Mouse (Mus musculus) hindbrain, embryonic 13.5 days (tissue): ENCODE data around the gene Rbm10. TPM values are rescaled to one million over a fixed set of nuclear protein-coding genes. Genes with fewer than 3 reads are reported as not detected.
A peak's percentile ranks its signal among the peaks of the same experiment; 100 is the strongest.

Experiments used
- ATAC-seq: fragments of 200-750 bp; cut with Nextera tagmentation; 2 replicates; pipeline ENCODE4 v1.8.0; 2017; ENCODE audit warnings: moderate TSS enrichment; ENCODE audit not compliant: low FRiP score
- H3K27ac ChIP-seq: fragments of 300-500 bp; sonication (generic); 2 replicates; pipeline ENCODE4 v1.5.1; 2015; ENCODE audit warnings: inconsistent platforms, mild to moderate bottlenecking, moderate library complexity
- H3K27me3 ChIP-seq: fragments of 300-500 bp; sonication (generic); 2 replicates; pipeline ENCODE4 v1.6.1; 2015; ENCODE audit warnings: mild to moderate bottlenecking, inconsistent platforms
- H3K36me3 ChIP-seq: fragments of 300-500 bp; sonication (generic); 2 replicates; pipeline ENCODE4 v1.6.1; 2015; ENCODE audit warnings: mild to moderate bottlenecking, inconsistent platforms
- H3K4me1 ChIP-seq: fragments of 300-500 bp; sonication (generic); replicated peaks from 2 replicates; pipeline ENCODE4 v1.6.1; 2015; ENCODE audit warnings: inconsistent platforms
- H3K4me2 ChIP-seq: fragments of 300-500 bp; sonication (generic); 2 replicates; pipeline ENCODE4 v1.6.1; 2015; ENCODE audit warnings: inconsistent platforms, mild to moderate bottlenecking, moderate library complexity
- H3K4me3 ChIP-seq: fragments of 300-500 bp; sonication (generic); 2 replicates; pipeline ENCODE4 v1.5.1; 2015; ENCODE audit warnings: mild to moderate bottlenecking, inconsistent platforms
- H3K9ac ChIP-seq: fragments of 300-500 bp; sonication (generic); 2 replicates; pipeline ENCODE4 v1.6.1; 2015; ENCODE audit warnings: mild to moderate bottlenecking, inconsistent platforms
- H3K9me3 ChIP-seq: fragments of 300-500 bp; sonication (generic); 2 replicates; pipeline ENCODE4 v1.6.1; 2016; ENCODE audit warnings: inconsistent platforms
- WGBS: fragments of 180-500 bp; shearing (Covaris S2); methylation state at CpG from one replicate; pipeline ENCODE4 v1.1.7; 2015; 5-methylcytosine and 5-hydroxymethylcytosine counted together
- polyA plus RNA-seq: library from polyadenylated mRNA; unstranded; fragments of >200 nt; fragmentation: Nextera tagmentation; extraction: Ambion mirVana; gene quantifications from 2 replicates; pipeline ENCODE4 v1.2.1, GENCODE M21; 2015

Gene Rbm10
- 63.5 and 63.9 TPM in 2 replicates for polyA plus RNA-seq

DNA sequence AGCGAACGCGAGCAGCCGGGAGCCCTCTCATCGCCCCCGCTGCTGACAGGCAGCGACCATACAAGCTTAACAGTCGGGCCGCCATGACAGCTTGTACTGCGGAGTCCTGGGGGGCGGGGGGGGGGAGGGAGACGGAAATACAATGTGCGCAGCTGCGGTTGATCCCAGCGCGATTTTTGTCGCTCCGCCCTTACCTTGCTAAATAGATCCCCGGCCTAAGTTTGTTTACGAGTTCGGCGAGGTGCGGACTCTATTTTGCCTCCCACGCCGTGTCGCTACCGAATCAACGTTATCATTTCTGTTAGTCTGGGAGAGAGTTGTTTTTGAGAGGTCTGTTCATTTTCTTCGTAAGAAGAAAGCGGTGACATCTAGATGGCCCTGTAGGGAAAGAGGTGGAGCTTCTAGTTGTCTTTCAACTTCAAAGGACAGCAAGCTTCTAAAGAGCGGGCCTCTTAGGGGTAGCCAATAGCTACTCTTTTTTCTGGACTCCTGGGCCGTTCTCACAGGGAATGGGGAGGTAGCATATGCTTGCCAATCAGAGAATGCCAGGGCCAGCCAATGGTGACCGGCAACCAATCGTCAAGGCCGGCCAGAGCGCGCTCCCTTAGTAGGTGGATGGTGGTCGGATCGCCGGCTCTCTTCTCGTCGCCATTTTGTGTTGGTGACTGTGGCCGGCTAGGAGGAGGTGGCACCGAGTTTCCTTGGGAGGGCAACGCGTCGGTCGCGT is at the start of gene Rbm10, which contains the start of gene Ndufb11:
TSS of gene Rbm10 (plus strand) at position 328 of the 727 bp plus-strand sequence.
TSS of gene Ndufb11 (minus strand) at position 444 of the 727 bp plus-strand sequence.
- Histone ChIP-seq H3K27ac (peak within 1 kb of the TSS; percentile 91), H3K9ac (peak within 1 kb of the TSS; percentile 74), H3K4me2 (peak within 1 kb of the TSS; percentile 65), H3K4me1 (peaks cover 25% of the 10 kb centered on the region), H3K36me3 (peaks cover 3% of the 10 kb centered on the region; the same call in 1 of the 2 replicates), H3K9me3 (no peaks in the 10 kb centered on the region), H3K4me3 (peak within 1 kb of the TSS; percentile 53), H3K27me3 (no peaks in the 10 kb centered on the region)
- peak; percentile 98 for ATAC-seq
- WGBS, result 17% methylated on average over 46 of the region's 49 CpGs

DNA sequence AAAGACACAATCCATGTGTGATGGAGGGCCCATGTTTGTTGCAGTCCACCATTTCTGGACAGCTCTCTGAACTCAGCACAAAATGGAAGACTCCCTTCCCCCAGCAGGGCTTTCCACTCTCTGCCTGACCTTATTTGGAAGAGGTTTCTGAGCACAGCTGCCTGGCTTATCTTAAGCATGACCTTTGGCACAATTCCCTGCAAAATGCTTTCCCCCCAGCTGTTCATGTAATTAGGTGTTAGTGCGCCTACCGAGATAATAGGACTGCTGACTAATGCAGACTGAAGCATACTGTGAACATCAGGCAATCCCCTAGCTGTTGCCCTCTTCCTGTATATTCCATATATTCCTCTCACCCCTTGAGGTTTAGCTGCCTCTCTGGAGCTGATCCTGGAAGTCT is 46.3 kb upstream of the Rbm10 start:
- no peaks in the 10 kb centered on the region for H3K9me3 ChIP-seq
- no peak overlapping the region for H3K4me2 ChIP-seq
- 63% methylated on average over 2 of the region's 2 CpGs for WGBS
- H3K36me3 ChIP-seq, result no peaks in the 10 kb centered on the region
- H3K4me1 ChIP-seq, result no peaks in the 10 kb centered on the region
- H3K27ac ChIP-seq, result no peak overlapping the region
- ATAC-seq, result no peak
- H3K9ac ChIP-seq, result no peak overlapping the region
- no peak overlapping the region for H3K4me3 ChIP-seq
- H3K27me3 ChIP-seq, result no peaks in the 10 kb centered on the region

DNA sequence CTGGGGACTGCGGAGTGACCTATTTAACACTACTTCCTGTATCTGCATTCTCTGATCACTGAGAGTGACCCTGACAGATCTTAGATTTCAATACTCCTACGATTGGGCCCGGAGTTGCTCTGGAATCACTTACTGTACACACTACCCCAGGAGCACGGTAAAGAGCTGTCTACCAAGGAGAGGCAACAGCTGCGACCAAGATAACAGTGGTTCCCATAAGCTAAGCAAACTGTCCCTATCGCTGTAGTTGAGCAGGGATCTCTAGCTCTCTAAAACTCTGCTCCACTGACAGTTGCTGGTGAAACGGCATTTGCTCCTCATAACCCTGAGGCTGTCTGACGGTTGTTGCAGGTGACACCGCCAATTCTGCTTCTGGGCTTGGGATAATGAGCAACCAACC is 44.6 kb upstream of the Rbm10 start:
- H3K4me3 ChIP-seq, result no peak overlapping the region
- WGBS, result 80% methylated on average over 9 of the region's 9 CpGs
- H3K4me2 ChIP-seq, result no peak overlapping the region
- H3K27ac ChIP-seq, result no peak overlapping the region
- ATAC-seq, result no peak
- no peaks in the 10 kb centered on the region for H3K9me3 ChIP-seq
- no peaks in the 10 kb centered on the region for H3K36me3 ChIP-seq
- no peaks in the 10 kb centered on the region for H3K27me3 ChIP-seq
- H3K4me1 ChIP-seq, result no peaks in the 10 kb centered on the region
- H3K9ac ChIP-seq, result no peak overlapping the region

DNA sequence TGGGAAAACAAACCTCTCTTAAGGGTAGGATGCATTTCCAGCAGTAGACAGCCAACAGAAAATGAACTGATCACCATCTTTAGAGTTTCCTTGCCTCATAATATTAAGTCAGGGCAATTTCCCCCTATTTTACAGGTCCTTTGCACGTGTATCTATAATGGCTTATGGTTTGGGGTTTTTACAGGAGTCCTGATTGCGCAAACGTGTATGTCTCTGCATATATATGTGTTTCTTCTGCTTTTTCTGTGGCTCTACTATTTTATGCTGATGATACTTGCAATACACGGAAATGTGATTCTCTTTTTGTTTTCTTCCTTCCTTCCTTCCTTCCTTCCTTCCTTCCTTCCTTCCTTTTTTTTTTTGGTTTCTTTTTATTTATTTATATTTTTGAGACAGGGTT is 43.4 kb upstream of the Rbm10 start:
- Histone ChIP-seq H3K4me1 (no peaks in the 10 kb centered on the region), H3K9ac (no peak overlapping the region), H3K4me3 (no peak overlapping the region), H3K9me3 (no peaks in the 10 kb centered on the region), H3K27ac (no peak overlapping the region), H3K27me3 (no peaks in the 10 kb centered on the region), H3K4me2 (no peak overlapping the region), H3K36me3 (no peaks in the 10 kb centered on the region)
- WGBS, result 88% methylated on average over 4 of the region's 4 CpGs
- no peak for ATAC-seq

DNA sequence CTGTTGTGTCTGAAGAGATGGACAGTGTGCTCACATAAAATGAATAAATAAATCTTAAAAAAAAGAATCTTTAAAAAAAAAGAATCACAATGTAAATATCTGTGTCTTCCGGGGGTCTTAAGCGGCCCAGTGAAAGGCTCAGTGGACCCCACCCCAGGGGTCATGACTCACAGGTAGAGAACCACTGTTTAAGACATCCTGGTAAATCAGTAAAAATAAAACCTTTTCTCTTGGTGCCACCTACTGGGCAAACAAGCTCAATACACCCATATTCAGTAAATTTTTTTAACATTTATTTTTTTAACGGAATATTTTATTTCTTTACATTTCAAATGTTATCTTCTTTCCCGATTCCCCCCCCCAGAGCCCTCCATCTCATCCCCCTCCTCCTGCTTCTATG is 29.3 kb upstream of the Rbm10 start:
- Histone ChIP-seq H3K4me3 (no peak overlapping the region), H3K4me1 (no peaks in the 10 kb centered on the region), H3K9ac (no peak overlapping the region), H3K27me3 (no peaks in the 10 kb centered on the region), H3K9me3 (no peaks in the 10 kb centered on the region), H3K36me3 (no peaks in the 10 kb centered on the region), H3K27ac (no peak overlapping the region), H3K4me2 (no peak overlapping the region)
- ATAC-seq, result no peak
- 30% methylated on average over 4 of the region's 4 CpGs for WGBS

DNA sequence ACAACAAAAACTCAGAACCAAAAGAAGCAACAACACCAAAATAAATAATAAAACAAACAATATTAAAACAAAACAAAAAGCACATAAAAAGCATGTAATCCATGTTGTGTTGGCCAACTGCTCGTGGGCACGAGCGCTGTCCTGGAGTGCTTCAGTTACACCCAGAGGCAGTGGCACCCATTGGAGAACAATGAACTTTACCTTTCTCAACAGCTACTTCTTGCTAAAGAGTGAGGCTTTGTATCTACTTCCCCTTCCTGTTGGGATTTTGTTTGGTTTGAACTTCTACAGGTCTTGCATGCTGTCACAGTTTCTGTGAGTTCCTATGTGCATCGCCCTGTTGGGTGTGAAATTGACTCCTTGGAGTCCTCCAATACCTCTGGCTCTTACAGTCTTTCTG is 8.8 kb upstream of the Rbm10 start:
- H3K36me3 ChIP-seq, result no peaks in the 10 kb centered on the region
- H3K4me1 ChIP-seq, result no peaks in the 10 kb centered on the region
- no peak overlapping the region for H3K9ac ChIP-seq
- no peaks in the 10 kb centered on the region for H3K27me3 ChIP-seq
- H3K4me3 ChIP-seq, result no peak overlapping the region
- no peak overlapping the region for H3K4me2 ChIP-seq
- H3K9me3 ChIP-seq, result no peaks in the 10 kb centered on the region
- WGBS, result 84% methylated on average over 4 of the region's 4 CpGs
- ATAC-seq, result no peak
- no peak overlapping the region for H3K27ac ChIP-seq

DNA sequence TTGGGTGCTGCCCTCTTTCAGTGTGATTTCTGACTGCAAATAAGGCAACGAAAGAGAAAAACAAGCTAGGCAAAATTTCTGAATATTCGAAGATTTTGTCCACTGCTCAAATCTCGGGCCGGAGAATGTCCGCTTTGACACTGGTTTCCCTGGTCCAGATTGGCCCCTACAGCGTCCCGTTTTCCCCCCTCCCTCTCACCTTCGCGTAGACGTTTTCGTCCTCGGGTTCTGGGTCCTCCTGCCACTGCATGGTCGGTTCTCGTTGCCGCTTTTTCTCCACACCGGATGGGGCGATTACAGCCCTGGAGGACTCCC is 485 bp upstream of the Rbm10 start:
- WGBS, result 18% methylated on average over 17 of the region's 17 CpGs
- ATAC-seq, result no peak; the same call in 1 of the 2 replicates
- peak overlapping the region; percentile 71 for H3K9ac ChIP-seq
- H3K4me3 ChIP-seq, result peak overlapping the region; percentile 53
- no peaks in the 10 kb centered on the region for H3K9me3 ChIP-seq
- peaks cover 25% of the 10 kb centered on the region for H3K4me1 ChIP-seq
- peak overlapping the region; percentile 91 for H3K27ac ChIP-seq
- H3K27me3 ChIP-seq, result no peaks in the 10 kb centered on the region
- peaks cover 3% of the 10 kb centered on the region; the same call in 1 of the 2 replicates for H3K36me3 ChIP-seq
- H3K4me2 ChIP-seq, result peak overlapping the region; percentile 54

DNA sequence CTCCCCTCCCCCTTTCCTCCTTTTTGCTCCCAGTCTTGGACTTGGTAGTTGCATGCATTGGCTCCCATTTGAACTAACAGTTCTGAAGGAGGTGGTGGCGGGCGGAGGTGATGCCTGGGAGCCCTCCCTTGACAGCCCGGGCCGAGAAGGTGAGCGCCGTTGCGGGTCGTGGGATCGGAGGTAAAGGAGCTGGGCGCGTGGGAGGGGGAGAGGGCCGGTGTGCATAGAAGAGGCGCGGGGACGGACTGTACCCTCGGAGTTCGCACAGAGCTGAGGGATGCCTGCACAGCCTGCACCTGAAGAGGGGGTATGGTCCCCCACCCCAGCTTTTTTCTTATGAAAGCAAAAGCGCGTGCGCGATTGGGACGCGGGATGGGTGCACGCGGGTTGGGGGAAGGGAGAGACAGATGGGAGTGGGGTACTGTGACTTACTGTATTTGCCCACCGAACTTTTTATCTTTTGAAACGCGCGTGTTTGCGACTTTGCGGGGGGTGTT is 648 bp downstream of the Rbm10 start:
- peak overlapping the region; percentile 74 for H3K9ac ChIP-seq
- H3K4me3 ChIP-seq, result peak overlapping the region; percentile 53
- peaks cover 9% of the 10 kb centered on the region for H3K36me3 ChIP-seq
- H3K9me3 ChIP-seq, result no peaks in the 10 kb centered on the region
- peak overlapping the region; percentile 91 for H3K27ac ChIP-seq
- ATAC-seq, result peak; percentile 74
- WGBS, result 17% methylated on average over 31 of the region's 31 CpGs
- no peaks in the 10 kb centered on the region for H3K27me3 ChIP-seq
- peaks cover 25% of the 10 kb centered on the region for H3K4me1 ChIP-seq
- H3K4me2 ChIP-seq, result peak overlapping the region; percentile 65

DNA sequence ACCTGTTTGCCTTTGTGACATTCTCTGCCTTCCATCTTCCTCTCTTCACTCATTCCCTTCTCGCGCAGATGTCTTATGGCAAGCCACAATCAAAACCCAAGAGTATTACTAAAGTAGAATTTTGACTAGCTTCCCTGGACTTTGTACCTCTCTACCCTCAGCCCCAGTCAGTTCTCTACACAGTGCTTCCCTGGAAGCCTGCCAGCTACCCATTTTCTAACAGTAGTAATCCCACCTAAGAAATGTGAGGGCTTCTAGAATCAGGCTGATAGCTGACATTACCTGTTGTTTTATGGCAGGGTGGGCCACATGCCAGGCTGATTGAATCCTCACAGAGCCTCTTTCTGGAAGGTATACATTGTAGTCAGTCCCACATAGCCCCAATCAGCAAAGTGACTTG is 20.8 kb downstream of the Rbm10 start:
- peaks cover 71% of the 10 kb centered on the region for H3K36me3 ChIP-seq
- WGBS, result 96% methylated on average over 2 of the region's 2 CpGs
- ATAC-seq, result no peak

DNA sequence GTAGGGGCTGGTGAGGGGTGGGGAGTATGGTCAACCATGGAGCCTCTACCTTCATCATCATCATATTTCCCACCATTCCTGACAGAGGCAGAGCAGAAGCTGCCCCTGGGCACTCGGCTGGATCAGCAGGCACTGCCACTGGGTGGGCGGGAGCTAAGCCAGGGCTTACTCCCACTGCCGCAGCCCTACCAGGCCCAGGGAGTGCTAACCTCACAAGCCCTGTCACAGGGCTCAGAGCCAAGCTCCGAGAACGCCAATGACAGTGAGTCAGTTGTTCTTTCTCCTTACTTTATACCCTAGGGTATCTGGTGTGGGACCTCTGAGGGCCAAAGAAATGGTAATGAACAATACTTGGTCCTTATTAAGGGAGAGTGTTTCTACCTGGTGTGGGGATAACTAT is 27.5 kb downstream of the Rbm10 start:
- no peak overlapping the region for H3K4me2 ChIP-seq
- no peak overlapping the region for H3K4me3 ChIP-seq
- 81% methylated on average over 5 of the region's 5 CpGs for WGBS
- no peaks in the 10 kb centered on the region for H3K9me3 ChIP-seq
- no peak overlapping the region for H3K9ac ChIP-seq
- peaks cover 87% of the 10 kb centered on the region for H3K36me3 ChIP-seq
- ATAC-seq, result no peak
- H3K27me3 ChIP-seq, result no peaks in the 10 kb centered on the region
- no peak overlapping the region for H3K27ac ChIP-seq
- no peaks in the 10 kb centered on the region for H3K4me1 ChIP-seq

More for the DNA sequence above, 20.8 kb downstream of the Rbm10 start:
- Histone ChIP-seq H3K9me3 (no peaks in the 10 kb centered on the region), H3K4me3 (no peak overlapping the region), H3K4me1 (no peaks in the 10 kb centered on the region), H3K27ac (no peak overlapping the region), H3K9ac (no peak overlapping the region), H3K27me3 (no peaks in the 10 kb centered on the region), H3K4me2 (no peak overlapping the region)

DNA sequence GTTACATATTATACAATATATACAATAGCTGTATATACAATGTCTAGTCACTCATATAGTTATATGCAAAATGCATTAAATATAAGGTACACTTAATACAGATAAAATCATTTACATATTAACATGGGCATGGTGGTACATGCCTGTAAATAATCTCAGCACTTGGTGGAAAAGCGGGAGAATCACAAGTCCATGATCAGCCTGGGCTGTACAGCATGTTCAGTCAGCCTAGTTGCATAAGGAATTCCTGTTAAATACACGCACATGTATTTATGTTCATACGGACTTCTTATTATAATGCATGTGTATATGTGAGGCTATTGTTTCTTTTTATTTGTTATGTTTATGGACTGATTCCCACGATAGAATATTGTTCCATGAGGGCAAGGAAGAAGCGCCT is 40.3 kb downstream of the Rbm10 start:
- H3K4me2 ChIP-seq, result peak overlapping the region; percentile 65
- no peaks in the 10 kb centered on the region for H3K36me3 ChIP-seq
- WGBS, result 39% methylated on average over 5 of the region's 5 CpGs
- no peaks in the 10 kb centered on the region for H3K27me3 ChIP-seq
- no peak overlapping the region for H3K9ac ChIP-seq
- 0 out of 2 replicates have a peak, but pooled peaks cover 5% of the 10 kb centered on the region for H3K4me1 ChIP-seq
- peak overlapping the region; percentile 45 for H3K4me3 ChIP-seq
- no peak for ATAC-seq
- no peak overlapping the region for H3K27ac ChIP-seq
- H3K9me3 ChIP-seq, result no peaks in the 10 kb centered on the region

DNA sequence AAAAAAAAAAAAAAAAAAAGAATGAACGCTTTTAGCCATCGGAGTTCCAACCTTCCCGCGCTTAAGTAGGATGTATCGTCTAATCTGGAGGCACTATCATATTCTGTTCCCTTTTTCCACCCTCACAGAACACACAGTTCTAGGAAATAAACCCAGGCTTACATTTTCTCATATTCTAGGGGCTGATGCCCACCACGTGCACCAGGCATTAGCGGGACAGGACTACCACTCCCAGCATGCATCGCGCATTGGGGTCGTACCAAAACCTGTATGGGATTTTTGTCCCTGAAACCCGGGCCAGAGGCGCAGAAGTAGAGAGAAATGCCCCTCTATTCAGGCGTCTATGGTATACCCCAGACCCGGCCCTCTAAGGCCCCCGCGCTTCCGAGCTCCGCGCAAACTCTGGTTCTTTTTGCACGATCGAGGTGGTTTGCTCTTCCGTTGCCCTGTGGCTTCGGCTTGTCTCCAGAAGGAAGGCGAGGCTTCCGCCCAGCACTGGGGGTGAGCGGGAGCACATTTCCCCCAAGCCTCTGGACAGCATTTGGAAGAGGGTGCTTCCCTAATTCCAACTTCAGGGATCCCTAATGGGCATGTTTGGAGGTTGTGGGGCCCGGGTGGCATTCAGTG is 40.8 kb downstream of the Rbm10 start, which contains the start of gene Uba1:
TSS of gene Uba1 (plus strand) at position 301 of the 627 bp plus-strand sequence.
- Histone ChIP-seq H3K9me3 (no peaks in the 10 kb centered on the region), H3K4me2 (peak within 1 kb of the TSS; percentile 65), H3K27ac (no peak within 1 kb of the TSS), H3K4me3 (peak within 1 kb of the TSS; percentile 45), H3K9ac (peak within 1 kb of the TSS; percentile 60), H3K4me1 (0 out of 2 replicates have a peak, but pooled peaks cover 5% of the 10 kb centered on the region), H3K36me3 (no peaks in the 10 kb centered on the region), H3K27me3 (no peaks in the 10 kb centered on the region)
- peak; percentile 87 for ATAC-seq
- 17% methylated on average over 27 of the region's 27 CpGs for WGBS
